Mouse (Mus musculus) forebrain, embryonic 11.5 days (tissue): Measurements from ENCODE around the gene Foxred1. TPM values are rescaled to one million over a fixed set of nuclear protein-coding genes. Genes with fewer than 3 reads are reported as not detected.

Source experiments
- ATAC-seq: fragments of 200-750 bp; cut with Nextera tagmentation; replicated peaks from 2 replicates; pipeline ENCODE4 v1.8.0; 2017; ENCODE audit warnings: moderate TSS enrichment; ENCODE audit not compliant: low FRiP score
- DNase-seq: peaks from one replicate; pipeline ENCODE4 v3.0.0-alpha.2; 2017; ENCODE audit warnings: low spot score
- H3K27ac ChIP-seq: fragments of 300-500 bp; sonication (generic); 2 replicates; pipeline ENCODE4 v1.5.1; 2014; ENCODE audit warnings: low read depth, low read length
- H3K27me3 ChIP-seq: fragments of 300-500 bp; sonication (generic); 2 replicates; pipeline ENCODE4 v1.6.1; 2014; ENCODE audit warnings: mild to moderate bottlenecking, low read length, mixed read lengths; ENCODE audit not compliant: control insufficient read depth, insufficient read depth
- H3K36me3 ChIP-seq: fragments of 300-500 bp; sonication (generic); 2 replicates; pipeline ENCODE4 v1.6.1; 2014; ENCODE audit warnings: mild to moderate bottlenecking, low read length, moderate library complexity, mixed read lengths; ENCODE audit not compliant: control insufficient read depth, insufficient read depth
- H3K4me1 ChIP-seq: fragments of 300-500 bp; sonication (generic); replicated peaks from 2 replicates; pipeline ENCODE4 v1.6.1; 2014; ENCODE audit warnings: low read length, mixed read lengths; ENCODE audit not compliant: control insufficient read depth, insufficient read depth
- H3K4me2 ChIP-seq: fragments of 300-500 bp; sonication (generic); 2 replicates; pipeline ENCODE4 v1.6.1; 2014; ENCODE audit warnings: low read depth, mild to moderate bottlenecking, low read length, moderate library complexity, mixed read lengths; ENCODE audit not compliant: severe bottlenecking
- H3K4me3 ChIP-seq: fragments of 300-500 bp; sonication (generic); 2 replicates; pipeline ENCODE4 v1.5.1; 2014; ENCODE audit warnings: low read depth, low read length
- H3K9ac ChIP-seq: fragments of 300-500 bp; sonication (generic); 2 replicates; pipeline ENCODE4 v1.6.1; 2014; ENCODE audit warnings: low read length
- H3K9me3 ChIP-seq: fragments of 300-500 bp; sonication (generic); 2 replicates; pipeline ENCODE4 v1.6.1; 2016; ENCODE audit warnings: low read length, mixed read lengths; ENCODE audit not compliant: control insufficient read depth
- WGBS: fragments of 180-500 bp; shearing (Covaris S2); extraction: QIAGEN DNeasy Blood & Tissue Kit; methylation state at CpG from one replicate; pipeline ENCODE4 v1.1.7; 2014; 5-methylcytosine and 5-hydroxymethylcytosine counted together
- polyA plus RNA-seq: library from polyadenylated mRNA; unstranded; fragments of >200 nt; fragmentation: Nextera tagmentation; extraction: Ambion mirVana; gene quantifications from 2 replicates; pipeline ENCODE4 v1.2.1, GENCODE M21; 2014

The Foxred1 gene
- 45.5 and 49.2 TPM in 2 replicates for polyA plus RNA-seq

DNA sequence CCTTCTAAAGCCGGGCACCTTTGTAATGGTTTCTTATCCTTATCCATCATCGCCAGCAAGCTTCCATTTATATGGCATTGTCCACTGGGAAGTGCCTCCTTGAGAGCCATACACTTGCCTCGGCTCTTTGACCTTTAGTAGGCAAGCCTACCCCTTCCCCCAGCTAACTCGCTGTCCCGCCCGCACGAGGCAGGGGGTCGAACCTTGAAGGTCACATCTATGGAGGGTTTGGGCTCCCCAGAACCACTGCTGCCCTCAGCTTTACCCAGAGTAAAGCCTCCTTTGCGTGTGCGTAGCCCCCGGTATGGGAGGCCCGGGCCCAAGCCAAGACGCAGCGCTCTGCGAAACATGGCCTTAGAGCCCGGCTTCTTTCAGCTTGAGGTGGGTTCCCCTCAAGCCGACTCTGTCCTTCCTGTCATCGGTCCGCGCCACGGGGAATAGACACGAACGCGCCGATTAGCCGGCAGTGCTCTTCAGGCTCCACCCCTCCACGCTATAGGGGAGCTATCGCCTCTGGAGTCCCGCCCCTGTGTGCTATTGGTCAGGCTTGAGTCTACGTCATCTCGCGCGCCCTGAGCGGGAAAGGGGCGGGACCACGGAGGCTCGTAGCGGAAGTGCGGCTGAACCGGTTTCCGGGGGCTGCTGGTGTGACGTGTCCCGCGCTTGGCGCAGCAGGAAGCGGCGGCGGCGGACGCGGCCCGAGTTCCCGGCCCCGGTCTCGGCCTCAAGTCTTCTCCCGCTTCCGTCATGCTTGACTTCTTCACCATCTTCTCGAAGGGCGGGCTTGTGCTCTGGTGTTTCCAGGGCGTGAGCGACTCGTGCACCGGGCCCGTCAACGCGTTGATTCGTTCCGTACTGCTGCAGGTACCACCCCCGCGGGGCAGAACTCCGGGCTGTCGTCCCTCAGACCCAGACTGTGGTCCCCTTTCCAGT is at the start of gene Foxred1:
Gene Foxred1, minus strand, starts transcription at position 514 of the 933 bp plus-strand sequence.
- Histone ChIP-seq H3K36me3 (peaks cover 13% of the 10 kb centered on the region; the same call in 1 of the 2 replicates), H3K9ac (peak within 1 kb of the TSS; percentile 87), H3K4me1 (peaks cover 3% of the 10 kb centered on the region; the same call in 1 of the 2 replicates), H3K27me3 (no peaks in the 10 kb centered on the region), H3K4me3 (peak within 1 kb of the TSS; percentile 81), H3K27ac (peak within 1 kb of the TSS; percentile 73), H3K9me3 (no peaks in the 10 kb centered on the region), H3K4me2 (peak within 1 kb of the TSS; percentile 94)
- peak; percentile 99 for DNase-seq
- ATAC-seq, result peak; percentile 100
- 1% methylated on average over 72 of the region's 72 CpGs for WGBS

DNA sequence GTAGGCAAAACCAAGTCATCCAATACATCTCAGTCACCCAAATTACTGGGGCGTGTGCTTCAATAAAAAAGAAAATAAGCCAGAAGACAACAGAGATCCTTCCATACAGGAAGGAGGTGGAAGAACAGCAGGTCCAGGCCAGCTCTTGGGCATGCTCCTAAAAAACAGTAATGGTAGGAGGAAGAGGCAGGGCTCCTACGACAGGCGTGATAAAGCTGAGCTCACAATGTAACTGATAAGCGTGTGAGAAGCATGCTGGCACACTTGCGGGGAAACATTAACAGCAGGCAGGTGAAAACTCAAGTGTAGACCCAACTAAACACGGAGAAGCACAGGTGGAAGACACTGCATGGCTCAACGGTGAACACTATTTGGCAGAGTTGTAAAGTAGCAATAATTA is 46.5 kb upstream of the Foxred1 start:
- Histone ChIP-seq H3K4me3 (no peak overlapping the region), H3K4me1 (no peaks in the 10 kb centered on the region), H3K9me3 (no peaks in the 10 kb centered on the region), H3K4me2 (no peak overlapping the region), H3K9ac (no peak overlapping the region), H3K27me3 (no peaks in the 10 kb centered on the region), H3K27ac (no peak overlapping the region), H3K36me3 (no peaks in the 10 kb centered on the region)
- ATAC-seq (no peak), DNase-seq (no peak)
- 94% methylated on average over 7 of the region's 7 CpGs for WGBS

DNA sequence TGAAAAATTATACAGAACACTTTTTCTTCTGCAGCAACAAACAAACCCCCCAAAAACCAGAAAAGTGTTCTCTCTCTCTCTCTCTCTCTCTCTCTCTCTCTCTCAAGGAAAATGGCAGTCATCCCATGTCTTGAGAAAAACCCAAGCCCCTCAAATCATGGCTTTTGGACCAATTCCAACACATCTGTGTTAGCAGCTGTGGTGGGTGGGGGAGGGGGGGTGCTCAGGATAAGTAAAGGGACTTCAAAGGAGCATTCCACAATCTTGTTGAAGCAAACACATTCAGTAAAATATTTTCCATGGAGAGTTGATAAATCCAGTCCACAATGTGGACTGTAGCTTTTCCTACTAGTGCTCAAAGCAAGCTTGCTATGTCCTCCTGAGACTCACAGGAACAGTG is 38.6 kb upstream of the Foxred1 start:
- ATAC-seq (no peak), DNase-seq (no peak)
- Histone ChIP-seq H3K4me1 (no peaks in the 10 kb centered on the region), H3K4me3 (no peak overlapping the region), H3K9ac (no peak overlapping the region), H3K27ac (no peak overlapping the region), H3K36me3 (no peaks in the 10 kb centered on the region), H3K9me3 (no peaks in the 10 kb centered on the region), H3K4me2 (no peak overlapping the region), H3K27me3 (no peaks in the 10 kb centered on the region)

DNA sequence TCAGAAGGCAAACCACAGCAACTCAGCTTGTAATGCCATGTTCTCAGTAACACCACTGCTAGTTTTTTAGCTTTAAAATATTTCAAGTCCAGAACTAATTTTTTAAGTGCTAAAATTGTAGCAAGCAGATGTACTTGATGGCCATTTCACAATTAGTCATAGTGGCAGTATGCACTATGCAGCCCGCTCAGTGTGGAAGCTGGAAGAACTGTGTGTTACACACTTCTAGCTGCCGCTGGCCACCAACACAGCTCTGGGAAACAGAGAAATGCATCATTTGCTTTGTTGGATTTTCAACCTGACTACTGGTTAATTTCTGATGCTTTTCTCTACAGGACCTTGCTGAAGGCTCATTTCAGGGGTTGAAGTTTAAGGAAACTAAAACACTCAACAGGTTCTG is 36.5 kb upstream of the Foxred1 start:
- Histone ChIP-seq H3K4me3 (no peak overlapping the region), H3K27ac (no peak overlapping the region), H3K36me3 (no peaks in the 10 kb centered on the region), H3K27me3 (no peaks in the 10 kb centered on the region), H3K4me1 (no peaks in the 10 kb centered on the region), H3K9ac (no peak overlapping the region), H3K4me2 (no peak overlapping the region), H3K9me3 (no peaks in the 10 kb centered on the region)
- ATAC-seq, result no peak
- WGBS, result 95% methylated on average over 2 of the region's 2 CpGs
- DNase-seq, result no peak

DNA sequence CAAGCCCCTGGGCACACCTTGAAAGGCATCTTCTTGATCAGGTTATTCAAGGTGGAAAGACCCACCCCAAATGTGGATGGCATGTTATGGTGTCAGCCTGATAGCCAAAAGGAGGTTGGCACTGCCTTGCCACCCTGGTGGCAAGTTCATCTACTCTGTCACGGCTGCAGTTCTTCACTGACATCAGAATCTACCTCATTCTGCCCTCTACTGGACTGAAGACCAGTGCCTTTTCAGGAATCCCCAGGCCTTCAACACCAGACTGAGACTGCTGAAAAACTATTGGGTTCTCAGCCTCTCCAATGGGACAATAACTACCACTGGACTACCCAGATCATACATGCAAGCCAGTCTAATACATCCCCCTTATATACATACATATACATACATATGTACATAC is 28.9 kb upstream of the Foxred1 start:
- DNase-seq (no peak), ATAC-seq (no peak)
- Histone ChIP-seq H3K27me3 (no peaks in the 10 kb centered on the region), H3K9me3 (no peaks in the 10 kb centered on the region), H3K4me1 (no peaks in the 10 kb centered on the region), H3K27ac (no peak overlapping the region), H3K4me3 (no peak overlapping the region), H3K9ac (no peak overlapping the region), H3K4me2 (no peak overlapping the region), H3K36me3 (no peaks in the 10 kb centered on the region)
- 89% methylated on average over 1 of the region's 1 CpGs for WGBS

DNA sequence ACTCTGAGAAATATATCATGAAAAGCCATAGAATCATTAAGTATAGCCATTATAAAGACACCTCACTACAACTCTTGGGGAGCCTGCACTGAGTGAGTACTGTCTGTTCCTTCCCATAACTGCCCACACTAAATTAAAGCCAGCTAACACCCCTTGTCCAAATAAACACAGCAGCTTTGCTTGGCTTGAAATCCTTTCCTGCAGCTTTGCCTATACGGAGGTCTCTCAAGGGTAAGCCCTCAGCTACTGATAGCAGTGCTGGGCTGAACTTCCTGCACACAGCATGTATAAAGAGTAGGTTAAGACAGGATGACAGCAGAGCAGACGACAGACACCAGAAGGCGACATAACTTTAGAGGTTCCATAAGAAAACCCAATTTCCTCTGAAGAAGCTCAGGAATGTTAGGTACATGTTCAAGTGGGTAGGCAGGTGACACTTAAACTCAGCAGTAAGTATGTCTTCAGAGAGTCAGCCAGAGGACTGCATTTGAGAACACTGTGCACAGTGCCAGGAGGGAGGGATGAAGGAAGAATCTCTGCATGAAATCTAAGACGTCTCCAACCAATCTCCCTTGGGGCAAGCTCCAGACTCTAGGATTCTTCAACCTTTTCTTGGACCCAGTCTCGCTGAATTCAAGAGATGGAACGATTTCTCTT is 28.2 kb upstream of the Foxred1 start:
- Histone ChIP-seq H3K4me3 (no peak overlapping the region), H3K4me1 (no peaks in the 10 kb centered on the region), H3K9me3 (no peaks in the 10 kb centered on the region), H3K9ac (no peak overlapping the region), H3K4me2 (no peak overlapping the region), H3K27ac (no peak overlapping the region), H3K27me3 (no peaks in the 10 kb centered on the region), H3K36me3 (no peaks in the 10 kb centered on the region)
- ATAC-seq (no peak), DNase-seq (no peak)
- 85% methylated on average over 6 of the region's 6 CpGs for WGBS

DNA sequence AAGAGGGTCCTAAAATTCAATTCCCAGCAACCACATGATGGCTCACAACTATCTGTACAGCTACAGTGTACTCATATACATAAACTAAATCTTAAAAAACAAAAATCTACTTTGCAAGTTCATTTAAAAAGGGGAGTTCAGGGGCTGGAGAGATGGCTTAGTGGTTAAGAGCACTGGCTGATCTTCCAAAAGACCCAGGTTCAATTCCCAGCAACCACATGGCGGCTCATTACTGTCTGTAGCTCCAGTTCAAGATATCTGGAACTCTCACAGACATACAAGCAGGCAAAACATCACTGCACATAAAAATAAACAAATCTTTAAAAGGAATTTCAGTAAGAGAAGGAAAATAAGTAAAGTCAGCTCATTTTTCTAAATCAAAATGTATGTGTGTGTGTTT is 27.5 kb upstream of the Foxred1 start:
- ATAC-seq, result no peak
- Histone ChIP-seq H3K9ac (no peak overlapping the region), H3K27me3 (no peaks in the 10 kb centered on the region), H3K4me2 (no peak overlapping the region), H3K9me3 (no peaks in the 10 kb centered on the region), H3K4me1 (no peaks in the 10 kb centered on the region), H3K27ac (no peak overlapping the region), H3K36me3 (no peaks in the 10 kb centered on the region), H3K4me3 (no peak overlapping the region)
- 90% methylated on average over 1 of the region's 1 CpGs for WGBS
- no peak for DNase-seq

DNA sequence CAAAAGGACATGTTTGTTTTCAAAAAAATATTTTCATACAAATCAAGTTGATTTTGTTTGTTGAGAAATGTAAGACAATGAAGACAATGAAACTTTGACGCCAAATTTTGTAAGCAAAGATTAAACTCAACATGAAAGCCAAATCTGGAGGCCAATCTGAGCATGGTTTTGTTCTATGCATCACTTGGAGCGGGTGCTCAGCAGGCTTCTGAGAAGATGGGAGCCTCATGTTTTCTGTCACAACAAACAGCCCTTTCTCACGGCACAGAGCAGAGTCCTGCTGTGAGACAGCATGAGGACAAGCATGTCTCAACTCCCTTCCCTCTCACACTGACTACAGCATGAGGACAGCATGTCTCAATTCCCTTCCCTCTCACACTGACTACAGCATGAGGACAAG is 25.1 kb upstream of the Foxred1 start:
- Histone ChIP-seq H3K27me3 (no peaks in the 10 kb centered on the region), H3K27ac (no peak overlapping the region), H3K4me3 (no peak overlapping the region), H3K36me3 (peaks cover 3% of the 10 kb centered on the region; the same call in 1 of the 2 replicates), H3K4me2 (no peak overlapping the region), H3K9ac (no peak overlapping the region), H3K4me1 (no peaks in the 10 kb centered on the region), H3K9me3 (no peaks in the 10 kb centered on the region)
- DNase-seq (no peak), ATAC-seq (no peak)
- 66% methylated on average over 3 of the region's 3 CpGs for WGBS
